Mouse (Mus musculus) midbrain, embryonic 12.5 days (tissue): Measurements from ENCODE around the gene Gramd1b. TPM values are rescaled to one million over a fixed set of nuclear protein-coding genes. Genes with fewer than 3 reads are reported as not detected.

Experiments
- ATAC-seq: fragments of 200-750 bp; cut with Nextera tagmentation; 2 replicates; pipeline ENCODE4 v1.8.0; 2017; ENCODE audit warnings: low read depth, moderate TSS enrichment, moderate library complexity; ENCODE audit not compliant: low FRiP score
- H3K27ac ChIP-seq: fragments of 300-500 bp; sonication (generic); replicated peaks from 2 replicates; pipeline ENCODE4 v1.5.1; 2016; ENCODE audit warnings: mild to moderate bottlenecking
- H3K27me3 ChIP-seq: fragments of 300-500 bp; sonication (generic); 2 replicates; pipeline ENCODE4 v1.6.1; 2016; ENCODE audit warnings: mild to moderate bottlenecking
- H3K36me3 ChIP-seq: fragments of 300-500 bp; sonication (generic); 2 replicates; pipeline ENCODE4 v1.6.1; 2016
- H3K4me1 ChIP-seq: fragments of 300-500 bp; sonication (generic); 2 replicates; pipeline ENCODE4 v1.6.1; 2016
- H3K4me2 ChIP-seq: fragments of 300-500 bp; sonication (generic); replicated peaks from 2 replicates; pipeline ENCODE4 v1.6.1; 2016; ENCODE audit warnings: mild to moderate bottlenecking, moderate library complexity
- H3K4me3 ChIP-seq: fragments of 300-500 bp; sonication (generic); 2 replicates; pipeline ENCODE4 v1.5.1; 2016; ENCODE audit warnings: mild to moderate bottlenecking
- H3K9ac ChIP-seq: fragments of 300-500 bp; sonication (generic); replicated peaks from 2 replicates; pipeline ENCODE4 v1.6.1; 2016; ENCODE audit warnings: mild to moderate bottlenecking, moderate library complexity
- H3K9me3 ChIP-seq: fragments of 300-500 bp; sonication (generic); 2 replicates; pipeline ENCODE4 v1.6.1; 2016; ENCODE audit warnings: mild to moderate bottlenecking
- WGBS: fragments of 180-500 bp; shearing (Covaris S2); methylation state at CpG from one replicate; pipeline ENCODE4 v1.1.7; 2016; 5-methylcytosine and 5-hydroxymethylcytosine counted together
- polyA plus RNA-seq: library from polyadenylated mRNA; unstranded; fragments of >200 nt; fragmentation: Nextera tagmentation; extraction: Ambion mirVana; gene quantifications from 2 replicates; pipeline ENCODE4 v1.2.1, GENCODE M21; 2016

The Gramd1b gene
- polyA plus RNA-seq, 1 experiment from 2014 or later: 5.4 TPM

- Histone ChIP-seq H3K27me3 (peaks cover 47% of the 10 kb centered on the region), H3K4me3 (no peak overlapping the region), H3K9me3 (no peaks in the 10 kb centered on the region), H3K36me3 (no peaks in the 10 kb centered on the region), H3K4me1 (peaks cover 14% of the 10 kb centered on the region), H3K27ac (no peak overlapping the region), H3K4me2 (no peak overlapping the region), H3K9ac (no peak overlapping the region)
- ATAC-seq: no peak
- 92% methylated on average over 6 of the region's 6 CpGs for WGBS
These were observed 77.3 kb downstream of the Gramd1b start for GRCm38 (mm10) chr9:40453889-40454288.

GRCm38 (mm10) chr9:40452208-40452607, 79.0 kb downstream of the Gramd1b start:
- H3K9me3 ChIP-seq: no peaks in the 10 kb centered on the region
- H3K27ac ChIP-seq: no peak overlapping the region
- H3K4me2 ChIP-seq: no peak overlapping the region
- WGBS: 62% methylated on average over 5 of the region's 5 CpGs
- H3K36me3 ChIP-seq: no peaks in the 10 kb centered on the region
- peaks cover 39% of the 10 kb centered on the region for H3K27me3 ChIP-seq
- H3K4me3 ChIP-seq: no peak overlapping the region
- H3K4me1 ChIP-seq: peaks cover 14% of the 10 kb centered on the region
- no peak for ATAC-seq
- no peak overlapping the region for H3K9ac ChIP-seq

- Histone ChIP-seq H3K9me3 (no peaks in the 10 kb centered on the region), H3K4me3 (no peak overlapping the region), H3K4me1 (peaks cover 7% of the 10 kb centered on the region; the same call in 1 of the 2 replicates), H3K36me3 (no peaks in the 10 kb centered on the region), H3K9ac (no peak overlapping the region), H3K27me3 (peaks cover 25% of the 10 kb centered on the region), H3K27ac (no peak overlapping the region), H3K4me2 (no peak overlapping the region)
- no peak for ATAC-seq
- 82% methylated on average over 5 of the region's 5 CpGs for WGBS
These were observed 80.4 kb downstream of the Gramd1b start for GRCm38 (mm10) chr9:40450776-40451175.

- no peak for ATAC-seq
- Histone ChIP-seq H3K27me3 (peaks cover 21% of the 10 kb centered on the region), H3K9me3 (no peaks in the 10 kb centered on the region), H3K9ac (no peak overlapping the region), H3K4me3 (no peak overlapping the region), H3K27ac (no peak overlapping the region), H3K4me2 (no peak overlapping the region), H3K4me1 (peaks cover 4% of the 10 kb centered on the region; the same call in 1 of the 2 replicates), H3K36me3 (no peaks in the 10 kb centered on the region)
- WGBS: 71% methylated on average over 7 of the region's 7 CpGs
These were observed 80.8 kb downstream of the Gramd1b start for GRCm38 (mm10) chr9:40450417-40450714.

GRCm38 (mm10) chr9:40449610-40450416, 81.4 kb downstream of the Gramd1b start:
- 77% methylated on average over 10 of the region's 10 CpGs for WGBS
- H3K27ac ChIP-seq: no peak overlapping the region
- ATAC-seq: no peak

GRCm38 (mm10) chr9:40448646-40449243, 82.4 kb downstream of the Gramd1b start:
- no peaks in the 10 kb centered on the region for H3K4me1 ChIP-seq

More at GRCm38 (mm10) chr9:40449610-40450416, 81.4 kb downstream of the Gramd1b start:
- Histone ChIP-seq H3K4me2 (no peak overlapping the region), H3K9me3 (no peaks in the 10 kb centered on the region), H3K9ac (no peak overlapping the region), H3K4me3 (no peak overlapping the region), H3K4me1 (no peaks in the 10 kb centered on the region), H3K36me3 (no peaks in the 10 kb centered on the region), H3K27me3 (peaks cover 15% of the 10 kb centered on the region)

GRCm38 (mm10) chr9:40447265-40447664, 83.9 kb downstream of the Gramd1b start:
- WGBS: 83% methylated on average over 4 of the region's 4 CpGs
- no peaks in the 10 kb centered on the region for H3K27me3 ChIP-seq

More at GRCm38 (mm10) chr9:40448646-40449243, 82.4 kb downstream of the Gramd1b start:
- Histone ChIP-seq H3K4me3 (no peak overlapping the region), H3K27me3 (peaks cover 4% of the 10 kb centered on the region), H3K36me3 (no peaks in the 10 kb centered on the region), H3K27ac (no peak overlapping the region), H3K9ac (no peak overlapping the region), H3K9me3 (no peaks in the 10 kb centered on the region), H3K4me2 (no peak overlapping the region)
- 86% methylated on average over 2 of the region's 2 CpGs for WGBS
- ATAC-seq: no peak

GRCm38 (mm10) chr9:40444961-40445360, 86.2 kb downstream of the Gramd1b start:
- Histone ChIP-seq H3K4me1 (no peaks in the 10 kb centered on the region), H3K4me2 (no peak overlapping the region), H3K27me3 (no peaks in the 10 kb centered on the region), H3K9me3 (no peaks in the 10 kb centered on the region), H3K36me3 (no peaks in the 10 kb centered on the region), H3K27ac (no peak overlapping the region), H3K4me3 (no peak overlapping the region), H3K9ac (no peak overlapping the region)
- no peak for ATAC-seq
- 91% methylated on average over 6 of the region's 6 CpGs for WGBS

More at GRCm38 (mm10) chr9:40447265-40447664, 83.9 kb downstream of the Gramd1b start:
- H3K9me3 ChIP-seq: no peaks in the 10 kb centered on the region
- no peak overlapping the region for H3K9ac ChIP-seq
- H3K4me3 ChIP-seq: no peak overlapping the region
- H3K4me1 ChIP-seq: no peaks in the 10 kb centered on the region
- ATAC-seq: no peak
- no peak overlapping the region for H3K4me2 ChIP-seq
- no peaks in the 10 kb centered on the region for H3K36me3 ChIP-seq
- H3K27ac ChIP-seq: no peak overlapping the region

- Histone ChIP-seq H3K4me2 (no peak overlapping the region), H3K9me3 (no peaks in the 10 kb centered on the region), H3K9ac (no peak overlapping the region), H3K4me1 (peaks cover 14% of the 10 kb centered on the region), H3K27ac (no peak overlapping the region), H3K36me3 (no peaks in the 10 kb centered on the region), H3K4me3 (no peak overlapping the region), H3K27me3 (no peaks in the 10 kb centered on the region)
- ATAC-seq: no peak
- WGBS: 63% methylated on average over 5 of the region's 5 CpGs
These were observed 88.4 kb downstream of the Gramd1b start for GRCm38 (mm10) chr9:40442784-40443183.

- no peak overlapping the region for H3K27ac ChIP-seq
- WGBS: 86% methylated on average over 8 of the region's 8 CpGs
- H3K4me1 ChIP-seq: peaks cover 14% of the 10 kb centered on the region
- no peaks in the 10 kb centered on the region for H3K27me3 ChIP-seq
- no peak for ATAC-seq
- H3K9me3 ChIP-seq: no peaks in the 10 kb centered on the region
- H3K4me3 ChIP-seq: no peak overlapping the region
- no peak overlapping the region for H3K4me2 ChIP-seq
- no peaks in the 10 kb centered on the region for H3K36me3 ChIP-seq
- H3K9ac ChIP-seq: no peak overlapping the region
These were observed 91.1 kb downstream of the Gramd1b start for GRCm38 (mm10) chr9:40439973-40440687.

- H3K4me2 ChIP-seq: no peak overlapping the region
- peak; percentile 52; the same call in 1 of the 2 replicates for ATAC-seq
- H3K9ac ChIP-seq: no peak overlapping the region
- H3K27ac ChIP-seq: no peak overlapping the region; the same call in 1 of the 2 replicates
- H3K4me1 ChIP-seq: peaks cover 14% of the 10 kb centered on the region
- H3K9me3 ChIP-seq: no peaks in the 10 kb centered on the region
- H3K4me3 ChIP-seq: no peak overlapping the region
- no peaks in the 10 kb centered on the region for H3K27me3 ChIP-seq
- no peaks in the 10 kb centered on the region for H3K36me3 ChIP-seq
- WGBS: 53% methylated on average over 12 of the region's 12 CpGs
These were observed 92.3 kb downstream of the Gramd1b start for GRCm38 (mm10) chr9:40438731-40439526.
